In the genomic region with DNA sequence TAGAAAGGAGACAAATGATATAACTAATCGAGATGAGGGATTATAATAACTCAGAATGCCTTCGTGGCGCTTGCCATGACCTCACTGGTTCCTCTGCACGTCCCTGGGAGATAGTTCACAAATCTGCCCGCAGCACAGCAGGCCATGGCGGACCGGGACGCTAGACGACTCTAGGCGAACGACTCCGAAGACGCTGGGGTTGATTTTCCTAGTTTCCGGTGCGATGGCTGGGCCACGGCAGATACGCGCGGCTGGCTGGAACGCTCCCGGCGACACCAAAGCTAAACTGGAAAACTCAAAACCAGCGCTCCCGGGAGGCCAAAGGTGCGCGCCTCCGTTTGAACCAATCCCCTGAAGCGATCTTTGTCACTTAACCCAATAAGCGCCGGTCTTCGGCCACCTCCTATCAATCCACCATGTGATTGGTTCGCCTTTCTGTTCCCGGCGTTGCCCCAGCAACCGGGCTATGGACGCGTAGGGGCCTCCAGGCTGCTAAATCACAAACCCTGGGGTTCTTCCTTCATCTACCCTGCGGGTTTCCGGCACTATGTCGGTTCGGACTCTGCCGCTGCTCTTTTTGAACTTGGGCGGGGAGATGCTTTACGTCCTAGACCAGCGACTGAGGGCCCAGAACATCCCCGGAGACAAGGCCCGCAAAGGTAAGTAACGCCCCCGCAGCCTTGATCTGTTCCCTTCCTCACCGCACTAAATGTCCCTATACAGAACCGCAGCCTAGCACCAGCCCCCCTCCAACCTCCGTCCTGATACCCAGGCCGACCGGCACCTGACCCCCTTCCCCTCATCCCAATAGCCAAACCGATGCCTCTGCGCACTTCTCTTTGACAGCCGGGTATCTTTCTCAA, we compare ENCODE assay signal across 8 mouse cellular contexts. TPM values are rescaled to one million over a fixed set of nuclear protein-coding genes. Genes with fewer than 3 reads are reported as not detected.
DNase-seq lines count a peak whose midpoint lies in the region; ATAC-seq lines count a peak whose summit lies in the region.

A gene (plus strand): TSS at position 432 of the 863 bp plus-strand sequence.

- under 1% methylated on average over 57 of the region's 57 CpGs for WGBS in hindbrain, embryonic 13.5 days

- peak within 1 kb of the TSS; percentile 73 for H3K4me3 ChIP-seq in hindbrain, embryonic 13.5 days

- H3K4me2 ChIP-seq in hindbrain, embryonic 13.5 days: peak within 1 kb of the TSS; percentile 82

- H3K9ac ChIP-seq in hindbrain, embryonic 13.5 days: peak within 1 kb of the TSS; percentile 85

- peaks cover 37% of the 10 kb centered on the region for H3K36me3 ChIP-seq in hindbrain, embryonic 13.5 days

- peak; percentile 93 for DNase-seq in Muller cell, postnatal 12 days (ENCODE audit: inconsistent ontology term)
- peak; percentile 91 for DNase-seq in cerebellum, adult 9-11 months
- peak; percentile 91 to 92 for DNase-seq in frontal cortex, postnatal 10 days (ENCODE audit: low spot score in 2 of 2)
- peak; percentile 78 for DNase-seq in layer of hippocampus, postnatal 25 days (ENCODE audit: extremely low spot score in 1 of 2, low spot score in 1 of 2)
- peak; percentile 94 for DNase-seq in lung, postnatal 25 days (ENCODE audit: low spot score)
- peak; percentile 97 for DNase-seq in retina, embryonic 14.5 days (ENCODE audit: low spot score)
- DNase-seq in thymus, postnatal 4 days: peak; percentile 90

- ATAC-seq in hindbrain, embryonic 13.5 days (ENCODE audit: low FRiP score): peak; percentile 99

- H3K27ac ChIP-seq in hindbrain, embryonic 13.5 days: peak within 1 kb of the TSS; percentile 69

- no peaks in the 10 kb centered on the region for H3K9me3 ChIP-seq in hindbrain, embryonic 13.5 days

- no peaks in the 10 kb centered on the region for H3K27me3 ChIP-seq in hindbrain, embryonic 13.5 days

- H3K4me1 ChIP-seq in hindbrain, embryonic 13.5 days (replicated peaks): peaks cover 21% of the 10 kb centered on the region

RNA-seq across cellular contexts. Expression of the gene that starts here (rescaled TPM):
- polyA plus RNA-seq in hindbrain, embryonic 13.5 days (2015; fragmentation: Nextera tagmentation; extraction: Ambion mirVana): 33.1 and 35.1 TPM in 2 replicates
- total RNA-seq in layer of hippocampus, postnatal 25 days (2021): 10 to 100 TPM; 47.4 to 49.7 TPM

Comparison
In these comparisons a context has a peak if more than half of its experiments do, and no peak if none do; other contexts are left out.
1. Peak in every context shown above with its lines: DNase-seq, ATAC-seq, H3K4me3 ChIP-seq and H3K27ac ChIP-seq.